Mouse (Mus musculus) A20 (cell line): Measurements from ENCODE around the gene Tff2.

Experiments used
- DNase-seq: peaks from one replicate; pipeline ENCODE4 v3.0.0-alpha.2; 2011; ENCODE audit warnings: low read depth, low spot score

Tff2 gene

DNA sequence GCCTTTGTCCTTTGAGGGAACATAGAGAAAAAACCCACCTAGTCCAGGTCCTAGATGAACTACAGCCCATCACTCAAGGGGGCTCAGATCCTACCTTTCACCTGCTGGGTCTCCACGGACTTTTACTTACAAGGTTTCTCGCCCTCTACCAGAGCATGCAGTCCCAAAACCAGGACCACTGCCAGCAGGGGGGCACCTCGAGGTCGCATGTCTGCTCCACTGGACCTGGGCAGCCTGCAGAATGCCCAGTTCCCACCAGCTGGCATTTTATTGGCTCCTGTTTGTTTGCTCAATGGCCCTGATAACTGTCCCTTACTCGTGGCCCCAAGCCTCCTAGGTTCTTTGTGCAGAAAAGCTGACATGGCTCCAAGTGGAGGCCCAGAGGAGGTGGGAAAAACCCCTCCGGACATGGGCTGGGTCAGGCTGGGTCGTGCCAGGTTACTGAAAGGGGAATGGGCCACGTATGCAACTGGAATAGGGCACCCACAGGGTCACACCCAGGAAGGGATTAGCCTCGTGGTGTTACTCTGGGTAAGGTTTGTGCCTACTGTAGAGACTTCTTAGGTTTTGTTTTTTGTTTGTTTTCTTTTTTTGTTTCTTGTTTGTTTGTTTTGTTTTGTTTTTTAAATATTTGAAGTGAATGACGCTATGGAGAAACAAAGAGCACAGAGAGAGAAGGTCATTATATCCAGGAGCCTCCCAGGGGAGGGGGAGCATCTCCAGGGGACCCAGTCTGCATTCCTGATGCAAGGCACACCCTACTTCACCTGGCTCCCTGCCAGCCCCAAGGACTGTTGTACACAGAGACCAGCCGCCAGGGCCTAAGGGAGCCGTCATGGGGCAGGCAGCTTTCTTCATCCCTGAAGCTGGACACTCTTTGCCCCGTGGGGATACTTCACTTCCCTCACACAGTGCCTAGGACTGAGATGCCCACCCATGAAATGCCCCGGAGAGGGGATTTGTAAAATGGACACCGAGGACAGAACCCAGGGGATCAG lies at the start of gene Tff2:
Gene Tff2 (minus strand): TSS at position 243 of the 998 bp plus-strand sequence.
- no peak for DNase-seq

DNA sequence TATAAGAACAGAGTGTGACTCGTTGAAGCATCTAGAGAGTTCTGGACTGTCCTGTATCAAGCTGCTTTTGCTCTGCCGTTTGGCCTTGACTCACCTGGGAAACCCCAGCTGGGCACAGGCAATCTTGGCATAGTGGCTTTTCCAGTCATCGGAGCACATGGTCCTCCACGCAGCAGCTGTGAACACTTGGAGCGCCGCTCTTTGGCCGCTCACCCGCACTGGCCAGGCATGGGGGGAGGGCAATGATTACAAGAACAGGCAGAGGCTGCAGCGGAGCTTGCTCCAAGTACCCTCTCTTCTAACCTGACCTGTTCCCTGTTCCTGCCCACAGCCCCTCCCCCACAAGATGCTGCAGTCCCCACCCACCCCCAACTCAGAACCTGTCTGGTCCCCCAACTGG lies 49.3 kb upstream of the Tff2 start:
- DNase-seq, result no peak

DNA sequence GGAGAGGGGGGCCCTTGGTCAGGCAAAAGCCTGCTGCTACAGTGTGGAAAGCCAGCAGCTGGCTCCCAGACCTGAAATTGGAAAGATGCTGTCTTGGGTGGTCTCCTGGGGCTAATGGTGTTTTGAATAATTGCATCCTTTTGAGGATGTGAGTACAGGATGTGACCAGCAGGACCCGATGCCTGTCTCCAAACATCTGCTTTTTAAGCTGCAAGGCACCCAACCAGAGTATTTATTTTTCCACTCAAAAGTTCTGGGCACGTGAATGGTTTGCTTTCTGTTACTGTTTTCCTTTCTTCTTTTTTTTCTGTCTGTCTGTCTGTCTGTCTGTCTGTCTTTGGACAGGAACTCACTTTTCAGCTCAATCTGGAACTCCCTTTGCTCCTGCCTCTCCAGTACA lies 48.6 kb upstream of the Tff2 start:
- no peak for DNase-seq

- DNase-seq, result no peak
Measured at GRCm38 (mm10) chr17:31191825-31192224, 47.7 kb upstream of the Tff2 start.

- DNase-seq, result peak; percentile 61
Measured at GRCm38 (mm10) chr17:31187370-31187769, 43.3 kb upstream of the Tff2 start.

GRCm38 (mm10) chr17:31184269-31184990 lies 40.3 kb upstream of the Tff2 start:
- no peak for DNase-seq

GRCm38 (mm10) chr17:31183180-31183974 lies 39.3 kb upstream of the Tff2 start:
- DNase-seq, result no peak

GRCm38 (mm10) chr17:31181490-31181889 lies 37.4 kb upstream of the Tff2 start:
- no peak for DNase-seq

DNA sequence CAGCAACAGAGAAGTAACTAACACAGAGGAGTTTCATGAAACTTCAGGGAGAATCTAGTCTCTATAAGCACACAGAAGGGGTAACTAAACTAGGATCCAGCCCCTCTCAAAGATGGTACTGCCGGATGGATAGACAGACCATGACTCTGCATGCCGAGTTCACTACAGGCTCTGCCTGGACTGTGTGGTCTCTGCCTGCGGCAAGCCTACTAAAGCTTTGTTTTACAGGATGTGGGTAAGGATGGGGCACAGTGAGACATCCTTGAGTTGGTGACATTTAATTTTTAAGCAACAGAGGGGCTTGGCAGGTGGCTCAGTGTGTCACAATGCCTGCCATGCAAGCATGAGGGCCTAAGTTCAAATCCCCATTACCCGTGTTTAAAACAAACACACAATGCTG lies 32.2 kb upstream of the Tff2 start:
- no peak for DNase-seq

DNA sequence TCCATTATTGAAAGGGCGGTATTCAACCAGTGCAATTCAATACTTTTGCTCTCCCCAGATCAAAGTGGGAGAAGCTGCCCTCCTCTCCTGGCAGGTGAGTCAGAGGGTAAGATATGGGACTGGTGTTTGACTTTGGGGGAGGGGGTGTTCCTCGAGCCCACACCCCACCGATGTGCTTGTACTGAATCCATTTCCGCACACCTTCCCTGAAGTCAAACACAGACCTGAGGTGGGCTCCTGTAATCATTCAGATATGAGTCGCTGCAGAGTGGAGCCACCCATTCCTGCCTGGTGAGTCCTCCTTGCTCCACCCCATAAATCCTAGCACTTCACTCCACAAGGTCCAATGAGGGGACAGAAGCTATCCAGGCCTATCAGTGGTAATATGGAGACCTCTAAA lies 25.7 kb upstream of the Tff2 start:
- DNase-seq, result no peak

- DNase-seq, result no peak
Measured at GRCm38 (mm10) chr17:31165127-31165526, 21.0 kb upstream of the Tff2 start, which contains the start of gene Tff1. TSS of gene Tff1 (minus strand) at chr17:31165277.

- no peak for DNase-seq
Measured at GRCm38 (mm10) chr17:31163821-31164220, 19.7 kb upstream of the Tff2 start.

DNA sequence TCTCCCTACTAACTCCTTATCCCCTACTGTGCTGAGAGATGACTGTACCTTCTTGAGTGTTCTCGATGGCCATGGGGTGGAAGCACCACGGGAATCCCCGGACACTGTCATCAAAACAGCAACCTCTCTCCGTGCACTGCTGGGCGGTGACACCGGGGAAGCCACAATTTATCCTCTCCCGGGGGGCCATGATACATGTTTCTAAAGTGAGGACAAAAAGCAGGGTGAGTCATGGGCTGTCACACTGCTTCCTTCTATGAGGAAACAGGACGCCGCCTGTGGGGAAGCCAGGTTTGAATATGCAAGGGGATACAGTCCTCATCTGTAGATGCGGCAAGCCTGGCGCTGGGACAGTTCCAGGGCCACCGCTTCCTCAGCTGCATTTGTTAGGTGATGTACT lies 18.5 kb upstream of the Tff2 start:
- no peak for DNase-seq

- no peak for DNase-seq
Measured at GRCm38 (mm10) chr17:31160291-31160690, 16.2 kb upstream of the Tff2 start.

GRCm38 (mm10) chr17:31157921-31158320 lies 13.8 kb upstream of the Tff2 start:
- no peak for DNase-seq

- DNase-seq, result no peak
Measured at GRCm38 (mm10) chr17:31153785-31154184, 9.7 kb upstream of the Tff2 start.

GRCm38 (mm10) chr17:31152966-31153499 lies 9.0 kb upstream of the Tff2 start:
- DNase-seq, result no peak

GRCm38 (mm10) chr17:31152512-31152911 lies 8.4 kb upstream of the Tff2 start:
- DNase-seq, result no peak

DNA sequence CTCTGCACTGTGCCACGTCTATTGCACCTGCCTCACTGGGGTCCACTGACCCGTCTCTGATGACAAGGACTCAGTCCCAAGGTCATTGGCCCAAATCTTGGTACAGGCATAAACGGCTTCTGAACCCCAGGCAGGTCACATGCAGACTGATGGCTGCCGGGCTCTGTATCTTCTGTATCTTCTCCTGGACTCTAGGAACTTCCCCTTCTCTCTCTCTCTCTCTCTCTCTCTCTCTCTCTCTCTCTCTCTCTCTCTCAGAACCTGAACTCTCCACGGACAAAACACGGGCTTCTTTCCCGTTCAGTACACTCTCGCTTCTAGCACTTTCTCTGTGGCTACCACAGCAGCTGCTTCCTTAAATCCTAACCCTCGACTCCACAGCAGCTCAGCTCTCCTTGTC lies 1.9 kb upstream of the Tff2 start:
- no peak for DNase-seq

DNA sequence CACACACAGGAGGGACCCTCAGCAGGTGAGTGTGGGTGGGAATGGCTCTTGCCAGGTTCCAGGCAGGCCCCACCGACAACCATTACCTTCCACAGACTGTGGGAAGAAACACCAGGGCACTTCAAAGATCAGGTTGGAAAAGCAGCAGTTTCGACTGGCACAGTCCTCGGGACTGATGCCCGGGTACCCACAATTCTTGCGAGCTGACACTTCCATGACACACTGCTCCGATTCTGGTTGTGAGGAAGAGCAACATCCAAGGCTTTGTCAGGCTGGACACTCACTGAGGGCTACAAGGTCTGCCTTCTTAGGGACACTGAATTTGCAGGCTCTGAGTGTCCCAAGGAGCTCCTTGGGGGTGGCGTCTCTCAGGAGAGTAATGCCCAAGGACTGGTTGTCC lies 2.0 kb downstream of the Tff2 start:
- no peak for DNase-seq

DNA sequence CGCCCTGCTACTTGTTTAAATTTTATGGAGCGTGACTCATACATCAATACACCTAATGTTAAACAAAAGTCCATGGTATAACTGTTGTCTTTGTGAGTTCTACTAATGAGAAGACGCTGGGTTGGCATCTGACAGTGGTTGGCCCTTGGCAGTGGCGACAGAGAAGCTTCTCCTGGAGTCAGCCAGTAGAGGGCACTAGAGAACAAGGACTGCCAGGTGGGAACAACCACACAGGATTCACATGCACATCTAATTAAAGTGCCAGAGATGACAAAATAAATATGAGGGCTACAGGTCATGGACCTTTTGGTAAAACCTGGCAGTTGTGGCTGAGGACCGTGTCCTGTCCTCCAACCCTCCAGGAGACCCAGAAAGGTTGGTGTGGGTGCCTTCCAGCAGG lies 5.7 kb downstream of the Tff2 start:
- DNase-seq, result peak; percentile 65

GRCm38 (mm10) chr17:31136821-31137220 lies 7.3 kb downstream of the Tff2 start:
- no peak for DNase-seq
